Mouse (Mus musculus): ENCODE results near the gene Mtrf1.
"Not testable (repeated sequence)": the region's sequence is repeated elsewhere in the genome, so short reads cannot be mapped to it uniquely, and the experiment has no call there.

Gene Mtrf1

DNA sequence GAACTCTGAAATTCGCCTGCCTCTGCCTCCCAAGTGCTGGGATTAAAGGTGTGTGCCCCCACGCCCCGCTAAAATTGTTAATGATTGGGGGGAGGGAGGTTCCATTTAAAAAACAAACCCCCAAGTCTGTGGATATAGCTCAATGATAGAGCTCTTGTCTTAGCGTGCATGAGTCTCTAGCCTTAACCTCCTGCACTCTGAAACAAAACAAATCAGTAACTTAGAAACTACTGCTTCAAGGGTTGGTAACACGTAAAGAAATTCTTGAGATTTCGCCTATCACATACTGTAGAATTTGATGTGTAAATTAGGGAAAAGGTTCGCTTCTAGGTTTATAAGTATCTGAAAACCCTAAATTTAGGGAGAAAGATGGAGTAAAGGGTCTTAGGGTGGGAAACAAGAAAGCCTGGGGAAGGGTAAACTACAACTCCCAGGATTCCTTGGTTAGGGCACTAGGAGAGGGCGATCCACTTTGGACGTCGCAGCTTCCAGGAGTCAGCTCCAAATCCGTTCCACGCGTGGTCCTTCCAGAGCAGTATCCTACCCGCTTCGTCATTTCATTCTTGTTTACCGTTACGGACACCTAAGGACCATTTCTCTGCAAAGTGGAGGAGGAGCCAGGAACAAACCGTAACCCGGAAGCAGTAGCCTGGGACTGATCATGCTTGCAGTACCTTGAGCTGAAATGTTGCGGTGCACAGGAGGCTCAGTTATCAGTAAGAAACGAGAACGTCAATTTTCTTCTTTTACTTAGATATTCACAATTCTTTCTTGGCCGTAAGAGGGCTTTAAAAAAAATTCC, at the start of gene Mtrf1:
TSS of gene Mtrf1 (plus strand) at position 452 of the 802 bp plus-strand sequence.
- DNase-seq (ENCODE audit: low read depth) = peak; percentile 65

DNA sequence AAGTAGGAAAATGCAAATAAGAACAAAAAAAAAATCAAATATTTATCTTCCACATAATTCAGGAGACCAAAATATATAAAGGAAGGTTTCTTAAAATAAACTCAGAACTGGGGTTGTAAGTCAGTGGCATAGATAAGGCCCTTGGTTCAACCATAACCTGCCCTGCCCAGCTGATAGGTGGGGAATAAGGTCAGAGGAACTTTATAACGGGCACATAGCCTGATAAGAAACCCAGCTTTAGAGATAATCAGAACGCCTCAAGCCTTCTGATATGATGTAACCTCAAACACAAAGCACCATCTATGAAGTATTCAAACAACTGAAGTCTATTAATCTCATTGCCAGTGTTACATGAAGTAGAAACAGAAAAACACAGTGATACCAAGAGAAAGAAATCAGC, 39.5 kb upstream of the Mtrf1 start:
- no peak for DNase-seq (ENCODE audit: low read depth)

DNA sequence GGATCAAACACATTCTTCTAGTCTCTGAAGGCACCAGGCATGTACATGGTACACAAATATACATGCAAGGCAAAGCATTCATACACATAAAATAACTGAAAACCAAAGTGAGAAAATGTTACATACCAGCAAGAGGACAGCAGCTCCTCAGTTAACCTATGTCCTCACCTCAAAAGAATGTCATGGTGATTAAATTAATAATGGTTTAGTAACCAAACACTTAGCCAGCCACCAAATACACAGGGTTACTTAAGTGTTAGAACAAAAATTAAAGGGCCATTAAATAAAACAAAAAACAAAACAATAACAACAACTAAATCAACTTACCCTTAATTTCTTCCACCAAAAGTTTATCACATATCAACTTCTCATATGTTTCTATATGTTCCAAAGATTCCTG, 20.5 kb upstream of the Mtrf1 start:
- DNase-seq (ENCODE audit: low read depth) = no peak

DNA sequence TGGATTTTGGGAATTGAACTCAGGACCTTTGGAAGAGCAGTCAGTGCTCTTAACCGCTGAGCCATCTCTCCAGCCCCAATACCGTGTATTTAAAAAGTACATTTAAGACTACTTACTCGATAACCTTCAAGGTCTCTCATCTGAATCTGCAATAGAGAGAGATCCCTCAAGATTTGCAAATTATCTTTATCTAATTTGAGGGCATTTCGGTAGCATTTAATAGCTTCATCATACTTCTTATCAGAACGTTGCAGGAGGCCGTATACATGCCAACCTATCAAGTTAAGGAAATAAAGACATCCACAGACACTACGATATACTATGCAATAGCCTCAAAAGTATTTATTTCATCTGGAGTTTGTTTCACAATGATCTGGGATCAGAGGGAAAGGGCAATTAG, 14.5 kb upstream of the Mtrf1 start:
- no peak for DNase-seq (ENCODE audit: low read depth)

DNA sequence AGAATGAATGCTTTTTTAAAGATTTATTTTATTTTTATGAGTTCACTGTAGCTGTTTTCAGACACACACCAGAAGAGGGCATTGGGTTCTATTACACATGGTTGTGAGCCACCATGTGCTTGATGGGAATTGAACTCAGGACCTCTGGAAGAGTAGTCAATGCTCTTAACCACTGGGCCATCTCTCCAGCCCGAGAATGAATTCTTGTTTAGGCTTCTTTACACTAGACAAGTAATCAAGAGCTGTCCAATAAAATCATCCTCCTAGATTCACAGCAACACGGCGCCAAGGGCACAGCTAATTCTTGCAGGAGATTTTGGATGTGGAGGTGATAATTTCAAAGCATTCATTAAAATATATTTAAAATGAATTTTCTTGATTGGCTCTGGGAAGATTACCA, 9.3 kb upstream of the Mtrf1 start:
- no peak for DNase-seq (ENCODE audit: low read depth)

DNA sequence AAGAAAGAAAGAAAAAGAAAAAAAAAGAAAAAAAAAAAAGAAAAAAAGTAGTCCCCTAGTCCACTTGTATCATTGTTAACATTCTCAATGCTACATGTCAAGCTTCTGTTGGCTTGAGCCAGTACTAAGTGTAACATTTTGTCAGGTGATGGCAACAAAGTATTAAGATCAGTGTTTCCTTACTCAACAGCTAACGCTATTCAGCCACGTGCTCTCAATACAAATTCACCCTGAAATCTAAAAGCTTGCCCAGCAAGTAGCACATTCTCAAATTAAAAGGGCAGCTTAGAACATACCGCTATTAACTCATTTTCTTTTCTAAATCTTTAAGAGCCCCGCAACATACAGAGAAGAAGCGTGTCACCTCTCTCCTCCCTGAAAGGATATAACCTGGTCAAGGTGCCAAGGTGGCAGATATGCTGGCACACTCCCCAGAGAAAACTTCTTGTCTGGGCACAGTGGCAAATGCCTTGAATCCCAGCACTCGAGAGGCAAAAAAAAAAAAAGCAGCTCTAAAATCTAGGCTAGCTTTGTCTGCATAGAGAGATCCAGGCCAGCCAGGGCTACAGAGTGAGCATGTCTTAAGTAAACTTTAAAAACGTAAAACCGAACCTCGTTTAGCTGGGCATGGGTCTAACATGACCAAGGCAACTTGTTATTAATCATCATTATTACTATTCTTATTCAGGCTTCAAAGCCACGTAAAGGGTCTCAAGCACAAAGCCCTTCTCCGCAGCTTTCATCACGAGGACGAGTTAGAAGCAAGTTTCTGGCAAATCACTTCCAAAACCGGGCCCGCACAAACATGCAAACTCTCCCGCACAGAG, 7.9 kb upstream of the Mtrf1 start:
- peak; percentile 16 for DNase-seq (ENCODE audit: low read depth)

DNA sequence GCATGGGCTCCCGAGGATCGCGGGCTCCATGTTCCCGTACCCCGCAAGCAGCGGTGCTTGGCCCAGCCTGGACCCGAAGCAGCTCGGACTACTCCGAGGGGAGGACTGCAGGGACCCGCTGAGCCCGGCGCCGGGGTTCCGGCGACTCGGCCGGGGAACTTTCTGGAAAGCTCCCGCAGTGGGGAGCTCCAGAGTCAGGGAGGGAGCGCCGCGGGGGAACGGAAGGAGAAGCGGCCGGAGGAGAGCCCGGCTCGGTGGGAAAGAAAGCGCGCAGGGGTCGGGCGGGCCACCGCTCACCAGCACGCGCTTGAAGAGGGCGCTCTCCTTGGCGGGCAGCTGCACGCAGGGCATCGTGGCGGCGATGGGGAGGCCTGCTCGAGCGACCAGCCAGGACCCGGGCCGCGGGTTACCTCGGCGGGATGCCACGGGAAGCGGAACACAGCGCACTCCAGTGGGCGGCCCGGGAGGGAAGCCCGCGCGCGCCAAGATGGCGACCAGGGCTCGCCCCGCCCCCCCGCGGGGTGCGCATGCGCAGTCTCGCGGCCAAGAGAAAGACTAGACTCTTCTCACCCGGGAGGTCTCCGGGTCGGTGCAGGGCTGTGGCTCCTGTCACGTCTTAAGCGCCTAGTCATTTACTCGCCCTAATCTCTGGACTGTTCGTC, 7.2 kb upstream of the Mtrf1 start, which contains the start of gene Naa16:
TSS of gene Naa16 (minus strand) at position 514 of the 662 bp plus-strand sequence.
- peak; percentile 74 for DNase-seq (ENCODE audit: low read depth)

DNA sequence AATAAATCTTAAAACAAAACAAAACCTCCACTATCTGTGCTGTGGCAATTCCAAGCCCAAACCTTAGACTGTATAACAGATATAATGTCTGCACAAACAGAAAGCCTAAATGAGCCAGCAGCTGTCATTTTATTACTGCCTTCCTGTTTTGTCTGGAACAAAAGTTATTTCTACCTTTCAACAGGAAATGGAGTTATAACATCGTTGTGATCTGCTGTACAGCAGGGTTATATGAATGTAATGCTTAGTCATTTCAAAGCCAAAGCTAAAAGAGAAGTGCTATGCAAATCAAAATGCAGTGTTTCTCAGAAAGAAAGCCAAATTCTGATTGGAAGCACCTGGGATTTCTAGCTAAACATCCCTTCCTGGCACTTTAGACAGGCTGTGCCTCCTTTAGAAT, 4.3 kb upstream of the Mtrf1 start:
- DNase-seq (ENCODE audit: low read depth) = no peak

DNA sequence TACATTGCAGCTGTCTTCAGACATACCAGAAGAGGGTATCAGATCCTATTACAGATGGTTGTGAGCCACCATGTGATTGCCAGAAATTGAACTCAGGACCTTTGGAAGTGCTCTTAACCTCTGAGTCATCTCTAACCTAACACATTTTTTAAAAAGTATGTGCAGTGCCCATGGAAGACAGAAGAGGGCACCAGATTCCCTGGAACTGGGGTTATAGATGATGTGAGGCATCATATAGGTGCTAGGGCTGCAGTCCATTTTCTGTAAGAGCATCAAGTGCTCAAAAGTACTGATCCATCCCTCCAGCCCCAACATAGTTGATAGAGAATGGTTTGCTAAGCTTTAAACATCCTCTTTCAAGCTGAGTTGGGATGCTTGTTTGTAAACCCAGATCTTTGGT, 3.0 kb upstream of the Mtrf1 start:
- DNase-seq (ENCODE audit: low read depth) = peak; percentile 36

DNA sequence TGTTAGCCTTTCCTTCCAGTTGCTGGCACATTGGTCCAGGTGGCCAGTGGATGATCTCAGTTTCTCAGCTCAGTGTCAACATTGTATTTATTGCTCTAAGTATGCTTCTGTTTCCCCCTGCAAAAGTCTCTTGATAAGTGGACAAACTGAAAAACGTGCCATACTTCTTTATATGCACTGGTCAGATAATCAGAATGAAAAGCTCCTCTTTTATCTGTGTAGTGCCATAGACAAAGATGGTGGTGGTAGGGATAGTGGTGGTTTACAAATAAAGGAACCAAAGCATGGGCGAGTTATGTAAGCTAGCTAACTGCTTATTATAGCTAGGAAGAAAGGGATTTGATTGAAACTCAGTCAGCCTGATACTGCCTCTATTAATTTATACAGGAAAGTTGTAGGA, 10.1 kb downstream of the Mtrf1 start:
- DNase-seq (ENCODE audit: low read depth) = no peak

DNA sequence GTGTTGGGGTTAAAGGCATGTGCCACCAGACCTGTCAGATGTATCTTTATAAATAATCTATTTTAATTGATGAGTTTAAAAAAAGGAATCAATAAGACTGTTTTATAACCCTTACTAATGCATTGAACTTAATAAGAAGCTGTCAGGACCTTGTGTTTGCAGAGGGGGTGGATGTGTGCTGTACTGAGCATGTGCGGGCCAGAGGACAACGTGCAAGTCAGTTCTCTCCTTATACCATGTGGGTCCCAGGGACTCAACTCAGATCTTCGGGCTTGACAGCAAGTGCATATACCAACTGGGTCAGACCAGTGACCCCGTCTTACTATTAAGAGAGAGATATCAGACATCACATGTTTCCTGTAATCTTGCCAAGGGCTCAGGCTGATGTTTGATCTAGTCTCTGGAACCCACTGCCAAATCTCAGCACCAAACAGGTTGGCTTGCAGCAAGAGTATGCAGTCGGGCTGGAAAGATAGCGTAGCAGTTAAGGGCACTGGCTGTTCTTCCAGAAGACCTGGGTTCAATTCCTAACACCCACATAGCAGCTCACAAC, 11.8 kb downstream of the Mtrf1 start:
- DNase-seq (ENCODE audit: low read depth) = no peak

DNA sequence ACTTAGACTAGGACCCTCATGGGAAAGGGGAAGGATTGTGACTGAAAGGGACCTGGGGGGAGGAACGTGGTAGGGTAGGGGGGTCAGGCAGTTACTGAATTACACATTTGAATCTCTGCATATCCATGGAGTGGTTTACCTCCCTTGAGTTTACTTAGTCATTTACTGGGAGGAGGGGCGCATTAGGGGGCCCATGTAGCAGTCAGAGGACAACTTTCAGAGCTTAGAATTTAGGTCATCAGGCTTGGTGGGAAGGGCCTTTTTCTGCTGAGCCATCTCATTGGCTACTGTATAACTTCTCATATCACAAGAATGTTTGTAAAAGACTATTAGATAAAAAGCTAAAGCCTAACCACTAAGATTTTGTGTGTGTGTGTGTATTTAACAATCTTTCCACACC, 13.1 kb downstream of the Mtrf1 start:
- DNase-seq (ENCODE audit: low read depth) = no peak

DNA sequence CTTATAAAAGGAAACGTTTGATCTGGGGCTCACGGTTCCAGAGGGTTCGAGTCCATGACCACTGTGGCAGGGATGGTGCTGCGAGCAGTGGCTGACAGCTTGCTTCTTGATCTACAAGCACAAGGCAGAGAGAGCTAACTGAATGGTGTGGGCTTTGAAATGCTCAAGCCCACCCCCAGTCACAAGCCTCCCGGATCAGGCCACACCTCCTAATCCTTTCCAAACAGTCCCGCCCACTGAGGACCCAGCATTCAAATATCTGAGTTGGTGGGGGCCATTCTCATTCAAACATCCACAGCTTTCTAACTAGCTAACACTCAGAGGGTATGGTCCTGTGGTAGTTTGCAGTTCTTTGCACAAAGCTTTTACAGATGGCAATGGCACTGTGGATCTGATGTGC, 15.5 kb downstream of the Mtrf1 start:
- DNase-seq (ENCODE audit: low read depth) = no peak

DNA sequence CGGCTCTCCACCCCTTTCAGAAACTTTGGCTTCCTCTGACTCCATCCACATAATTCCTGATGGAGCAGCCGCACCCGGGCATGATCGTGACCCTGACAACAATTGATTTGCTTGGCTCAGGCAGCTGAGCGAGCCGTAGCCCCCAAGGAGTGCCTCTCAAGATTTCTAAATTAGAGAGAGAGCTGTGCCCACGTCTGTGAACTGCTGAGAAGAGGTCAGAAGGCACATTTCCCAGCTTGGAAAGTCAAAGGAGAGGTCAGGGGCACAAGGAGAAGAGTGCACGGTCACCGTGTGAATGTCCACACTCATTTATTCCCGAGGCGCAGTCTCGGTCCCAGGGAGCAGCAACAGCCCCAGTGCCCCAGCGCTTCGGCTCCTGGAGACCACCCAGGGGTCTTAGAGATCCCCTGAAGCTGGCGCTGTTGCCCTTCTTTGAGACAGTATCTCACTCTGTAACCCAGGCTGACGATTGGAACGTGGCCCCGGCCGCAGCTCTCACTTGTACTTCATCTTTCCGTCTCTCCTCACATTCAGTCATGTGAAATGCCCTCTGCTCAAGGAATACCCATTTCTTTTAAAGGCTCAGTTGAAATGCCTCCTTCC, 22.6 kb downstream of the Mtrf1 start:
- DNase-seq (ENCODE audit: low read depth) = no peak

DNA sequence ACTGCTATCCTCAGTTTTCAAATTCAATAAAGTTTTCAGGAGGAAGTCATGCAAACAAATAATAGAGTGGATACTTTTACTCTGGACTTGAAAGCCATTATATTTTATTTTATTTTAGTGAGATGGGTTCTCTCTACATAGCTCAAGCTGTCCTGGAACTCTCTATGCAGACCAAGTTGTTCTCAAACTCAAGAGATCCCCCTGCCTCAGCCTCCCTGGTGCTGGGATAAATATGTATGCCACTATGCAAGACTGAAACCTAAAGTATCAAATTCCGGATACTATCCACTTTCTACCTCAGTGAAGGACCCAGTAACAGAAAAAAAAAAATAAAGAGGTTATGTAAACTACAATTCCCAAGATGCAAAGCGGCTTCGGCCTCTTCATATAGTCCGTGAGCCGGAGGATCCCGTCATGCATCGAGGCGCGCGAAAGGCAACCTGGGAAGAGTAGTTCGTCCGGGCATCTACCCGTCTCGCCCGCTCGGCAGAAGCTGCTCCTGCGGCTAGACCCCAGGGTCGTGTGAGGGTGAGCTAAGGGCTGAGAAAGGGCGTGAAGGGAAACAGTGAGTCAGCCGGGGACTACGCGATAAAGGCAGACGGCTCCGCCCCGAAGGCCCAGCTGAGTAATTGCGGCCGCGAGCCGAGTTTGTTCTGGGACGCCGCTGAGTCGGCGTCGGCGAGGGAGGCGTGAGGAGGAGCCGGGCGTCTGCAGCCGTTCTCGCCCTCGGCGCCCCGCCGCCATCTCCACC, 28.6 kb downstream of the Mtrf1 start, which contains the start of gene Kbtbd7:
TSS of gene Kbtbd7 (plus strand) at position 533 of the 751 bp plus-strand sequence.
- DNase-seq (ENCODE audit: low read depth) = peak; percentile 99

DNA sequence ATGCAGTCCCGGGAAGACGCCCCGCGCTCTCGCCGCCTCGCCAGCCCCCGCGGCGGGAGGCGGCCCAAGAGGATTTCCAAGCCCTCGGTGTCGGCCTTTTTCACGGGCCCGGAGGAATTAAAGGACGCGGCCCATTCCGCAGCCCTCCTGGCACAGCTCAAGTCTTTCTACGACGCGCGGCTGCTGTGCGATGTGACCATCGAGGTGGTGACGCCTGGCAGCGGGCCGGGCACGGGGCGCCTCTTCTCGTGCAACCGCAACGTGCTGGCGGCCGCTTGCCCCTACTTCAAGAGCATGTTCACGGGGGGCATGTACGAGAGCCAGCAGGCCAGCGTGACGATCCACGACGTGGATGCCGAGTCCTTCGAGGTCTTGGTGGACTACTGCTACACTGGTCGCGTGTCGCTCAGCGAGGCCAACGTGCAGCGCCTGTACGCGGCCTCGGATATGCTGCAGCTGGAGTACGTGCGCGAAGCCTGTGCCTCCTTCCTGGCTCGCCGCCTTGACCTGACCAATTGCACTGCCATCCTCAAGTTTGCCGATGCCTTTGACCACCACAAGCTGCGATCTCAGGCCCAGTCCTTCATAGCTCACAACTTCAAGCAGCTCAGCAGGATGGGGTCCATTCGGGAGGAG, 29.3 kb downstream of the Mtrf1 start:
- not testable (repeated sequence) for DNase-seq (ENCODE audit: low read depth)

DNA sequence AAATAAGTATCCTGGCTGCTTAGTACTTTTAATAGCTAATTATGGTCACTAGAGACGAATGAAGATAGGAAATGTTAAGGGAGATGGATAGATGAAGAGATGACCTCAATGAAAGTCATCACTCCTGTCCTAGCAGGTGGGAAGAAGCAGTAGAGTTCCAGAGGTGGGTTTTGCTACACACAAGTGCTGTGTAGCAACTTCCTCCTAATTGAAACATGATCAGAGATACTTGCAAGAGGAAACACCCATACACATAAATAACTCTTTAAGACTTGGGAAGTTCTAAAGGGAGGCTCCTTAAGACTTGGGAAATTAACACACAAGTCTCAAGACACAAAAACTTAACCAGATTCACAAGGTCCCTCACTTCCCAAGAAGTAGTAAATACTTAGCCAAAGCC, 36.5 kb downstream of the Mtrf1 start:
- no peak for DNase-seq (ENCODE audit: low read depth)

DNA sequence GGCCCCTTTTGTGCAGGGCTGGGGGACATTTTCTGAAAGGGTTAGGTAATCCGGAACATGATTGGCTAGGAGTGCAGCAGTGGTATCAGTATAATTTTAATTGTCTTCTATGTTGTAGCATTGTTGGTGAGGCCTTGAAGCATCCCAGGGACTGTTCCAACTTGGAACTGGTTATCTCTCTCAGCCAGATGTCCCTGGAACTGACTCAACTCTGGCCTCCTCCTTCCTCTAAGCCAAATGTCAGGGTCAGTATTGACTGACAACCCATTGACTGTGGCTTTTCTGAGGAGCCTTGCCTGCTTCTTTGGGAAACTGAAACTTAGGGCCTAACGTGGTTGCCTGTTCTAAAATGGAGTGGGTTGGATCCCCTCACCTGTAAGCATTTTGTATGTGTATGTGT, 43.1 kb downstream of the Mtrf1 start:
- no peak for DNase-seq (ENCODE audit: low read depth)

DNA sequence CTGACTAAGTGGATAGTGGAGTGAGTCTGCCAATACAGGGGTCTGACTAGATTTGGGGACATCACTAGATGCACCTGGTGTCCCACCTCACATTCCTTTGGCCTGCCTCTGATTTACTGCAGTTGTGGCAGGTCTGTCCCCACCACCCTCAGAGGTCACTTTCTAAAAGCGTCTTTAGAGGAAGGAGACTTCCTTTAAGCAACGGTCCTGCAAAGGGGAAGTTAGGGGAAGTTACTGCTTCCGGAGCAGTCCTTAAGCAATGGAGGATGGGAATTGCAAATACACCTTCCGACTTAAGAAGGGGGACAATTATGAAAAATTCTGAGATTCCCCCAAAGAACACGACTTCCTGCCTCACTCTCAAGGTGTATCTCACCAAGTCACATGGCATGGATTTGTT, 43.9 kb downstream of the Mtrf1 start:
- DNase-seq (ENCODE audit: low read depth) = no peak

DNA sequence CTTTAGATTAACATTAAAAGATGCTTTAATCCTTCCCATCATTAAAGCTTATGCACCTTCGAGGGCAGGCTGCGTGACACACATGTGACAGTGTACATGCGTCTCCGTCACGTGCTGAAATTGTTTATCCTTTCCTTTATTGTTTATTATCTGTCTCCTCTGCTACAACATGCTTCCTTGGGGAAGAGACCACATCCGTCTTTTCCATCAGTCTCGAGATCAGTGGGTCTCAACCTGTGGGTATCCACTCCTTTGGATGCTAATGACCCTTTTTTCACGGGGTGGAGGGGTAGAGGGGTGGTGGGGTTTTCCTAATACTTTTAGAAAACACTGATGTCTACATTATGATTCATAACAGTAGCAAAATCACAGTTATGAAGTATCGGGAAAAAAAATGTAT, 47.0 kb downstream of the Mtrf1 start:
- DNase-seq (ENCODE audit: low read depth) = no peak
